Comparison of ENCODE assay signal across 17 mouse cellular contexts in the genomic region with DNA sequence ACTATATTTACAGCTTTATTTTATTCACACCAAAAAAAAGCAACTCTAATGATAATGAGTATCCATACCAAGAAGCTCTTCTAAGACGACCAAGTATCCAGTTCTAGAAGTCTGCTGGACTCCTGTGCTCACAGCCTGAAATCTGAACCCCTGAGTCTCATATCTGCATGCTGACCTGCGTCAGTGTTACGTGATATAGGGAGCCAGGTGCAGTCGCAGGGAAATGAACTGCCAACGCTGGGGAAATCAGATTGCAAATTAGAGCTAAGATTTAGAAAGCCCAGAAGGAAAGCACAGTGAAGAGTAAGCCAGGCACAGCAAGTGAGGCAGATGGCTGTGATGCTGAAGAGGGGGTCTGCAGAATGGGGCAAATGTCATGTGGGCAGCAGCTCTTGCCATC. TPM values are rescaled to one million over a fixed set of nuclear protein-coding genes. Genes with fewer than 3 reads are reported as not detected.
DNase-seq lines count a peak whose midpoint lies in the region; ATAC-seq lines count a peak whose summit lies in the region.
"Had no signal": no experiment of that assay in that cellular context is flagged by ENCODE, and none has a peak within 500 bp of the region (broad histone marks: within the 10 kb centered on the region; RNA-seq: fewer than 3 reads in every experiment).

No protein-coding gene starts in this region.

- intact Hi-C loops in gastrocnemius, postnatal 36 days (cut with DNase I): loop anchor here (5.0 kb wide), 2 partner anchors 47 to 188 kb away; no protein-coding TSS in a partner anchor

- H3K4me3 ChIP-seq in limb, embryonic 11.5 days (ENCODE audit: low read depth, low read length): no peak overlapping the region
- H3K4me3 ChIP-seq in limb, embryonic 10.5 days: no peak overlapping the region
- H3K4me3 ChIP-seq in embryonic facial prominence, embryonic 10.5 days: no peak overlapping the region
- H3K4me3 ChIP-seq: kidney, embryonic 15.5 days; limb, embryonic 15.5 days; liver, embryonic 15.5 days; midbrain, embryonic 10.5 days; stomach, embryonic 15.5 days had no signal

- H3K36me3 ChIP-seq in limb, embryonic 11.5 days (ENCODE audit: control insufficient read depth, insufficient read depth, low read length): no peaks in the 10 kb centered on the region
- H3K36me3 ChIP-seq in limb, embryonic 10.5 days: no peaks in the 10 kb centered on the region
- H3K36me3 ChIP-seq in embryonic facial prominence, embryonic 10.5 days (replicated peaks): no peaks in the 10 kb centered on the region
- H3K36me3 ChIP-seq: kidney, embryonic 15.5 days; limb, embryonic 15.5 days; liver, embryonic 15.5 days; midbrain, embryonic 10.5 days; stomach, embryonic 15.5 days had no signal

- H3K9ac ChIP-seq in limb, embryonic 11.5 days (ENCODE audit: low read length): no peak overlapping the region
- H3K9ac ChIP-seq: kidney, embryonic 15.5 days; limb, embryonic 15.5 days; liver, embryonic 15.5 days; stomach, embryonic 15.5 days had no signal

- no peaks in the 10 kb centered on the region for H3K9me3 ChIP-seq in limb, embryonic 11.5 days (ENCODE audit: control insufficient read depth, low read length)
- H3K9me3 ChIP-seq in limb, embryonic 10.5 days (replicated peaks): no peaks in the 10 kb centered on the region
- no peaks in the 10 kb centered on the region for H3K9me3 ChIP-seq in embryonic facial prominence, embryonic 10.5 days
- H3K9me3 ChIP-seq: kidney, embryonic 15.5 days; limb, embryonic 15.5 days; liver, embryonic 15.5 days; midbrain, embryonic 10.5 days; stomach, embryonic 15.5 days had no signal

- 39% methylated on average over 5 of the region's 5 CpGs for WGBS in limb, embryonic 11.5 days
- WGBS in limb, embryonic 10.5 days: 48% methylated on average over 5 of the region's 5 CpGs
- 47% methylated on average over 5 of the region's 5 CpGs for WGBS in embryonic facial prominence, embryonic 10.5 days

- H3K4me2 ChIP-seq in limb, embryonic 11.5 days (ENCODE audit: low read depth, severe bottlenecking): no peak overlapping the region
- H3K4me2 ChIP-seq: kidney, embryonic 15.5 days; limb, embryonic 15.5 days; liver, embryonic 15.5 days; stomach, embryonic 15.5 days had no signal

- no peak overlapping the region for H3K27ac ChIP-seq in limb, embryonic 11.5 days (replicated peaks; ENCODE audit: low read depth, low read length)
- no peak overlapping the region for H3K27ac ChIP-seq in limb, embryonic 10.5 days
- no peak overlapping the region for H3K27ac ChIP-seq in embryonic facial prominence, embryonic 10.5 days (replicated peaks)
- H3K27ac ChIP-seq: kidney, embryonic 15.5 days; limb, embryonic 15.5 days; liver, embryonic 15.5 days; macrophage; midbrain, embryonic 10.5 days; stomach, embryonic 15.5 days had no signal

- ATAC-seq in limb, embryonic 11.5 days (ENCODE audit: insufficient number of reproducible peaks, low FRiP score, low TSS enrichment, low read depth): no peak
- ATAC-seq: hindbrain, embryonic 16.5 days; intestine, postnatal 0 days had no signal

- H3K27me3 ChIP-seq in limb, embryonic 11.5 days (ENCODE audit: control insufficient read depth, insufficient read depth, low read length): no peaks in the 10 kb centered on the region
- 0 out of 2 replicates have a peak, but pooled peaks cover 6% of the 10 kb centered on the region for H3K27me3 ChIP-seq in limb, embryonic 10.5 days (ENCODE audit: low read depth, poor library complexity, severe bottlenecking)
- no peaks in the 10 kb centered on the region for H3K27me3 ChIP-seq in embryonic facial prominence, embryonic 10.5 days (replicated peaks; ENCODE audit: low read depth, poor library complexity, severe bottlenecking)
- H3K27me3 ChIP-seq: kidney, embryonic 15.5 days; limb, embryonic 15.5 days; liver, embryonic 15.5 days; stomach, embryonic 15.5 days had no signal

- peaks cover 7% of the 10 kb centered on the region; the same call in 1 of the 2 replicates for H3K4me1 ChIP-seq in limb, embryonic 11.5 days (ENCODE audit: control insufficient read depth, insufficient read depth, low read length)
- peaks cover 23% of the 10 kb centered on the region for H3K4me1 ChIP-seq in limb, embryonic 10.5 days
- peaks cover 20% of the 10 kb centered on the region for H3K4me1 ChIP-seq in embryonic facial prominence, embryonic 10.5 days
- H3K4me1 ChIP-seq: liver, embryonic 15.5 days; stomach, embryonic 15.5 days had no signal

- DNase-seq in gastrocnemius, adult 8-10 months (ENCODE audit: low spot score in 2 of 2): peak; percentile 34 to 51
- DNase-seq in gastrocnemius, postnatal 36 days: no peak
- DNase-seq in limb, embryonic 11.5 days (ENCODE audit: low spot score): peak; percentile 27
- no peak for DNase-seq in limb, embryonic 10.5 days (ENCODE audit: low spot score)
- DNase-seq in embryonic facial prominence, embryonic 10.5 days (ENCODE audit: low spot score): peak; percentile 17
- DNase-seq in skeletal muscle tissue, adult 2 months (ENCODE audit: low read depth, low spot score): peak; percentile 90
- DNase-seq in adrenal gland, postnatal 25 days: no peak
- DNase-seq: cerebellum, adult 9-11 months; thymus, adult 2 months had no signal

RNA-seq across cellular contexts. Expression of gene Ddit4l, which starts 57.1 kb away (rescaled TPM):
- total RNA-seq in gastrocnemius, adult 8-10 months (2022): 100 to 1,000 TPM; 186 to 452 (median 250) TPM
- 100 to 1,000 TPM; 128 to 139 TPM for total RNA-seq in gastrocnemius, postnatal 36 days (2021)
- polyA plus RNA-seq in limb, embryonic 11.5 days (2014; fragmentation: Nextera tagmentation; extraction: Ambion mirVana): 6.0 and 8.0 TPM in 2 replicates
- polyA plus RNA-seq in limb, embryonic 10.5 days (2016; fragmentation: Nextera tagmentation; extraction: Ambion mirVana): 3.8 and 6.3 TPM in 2 replicates
- polyA plus RNA-seq in embryonic facial prominence, embryonic 10.5 days (2016; fragmentation: Nextera tagmentation; extraction: Ambion mirVana): 6.7 and 11.2 TPM in 2 replicates
- 0.70 and 1.7 TPM in 2 replicates for total RNA-seq in adrenal gland, postnatal 25 days (2021)
- polyA plus RNA-seq: macrophage had no signal

Comparison
In these comparisons a context has a peak if more than half of its experiments do, and no peak if none do; other contexts are left out.
1. DNase-seq: peak in gastrocnemius, adult 8-10 months (2 of 2), limb, embryonic 11.5 days (single experiment), embryonic facial prominence, embryonic 10.5 days (single experiment) and skeletal muscle tissue, adult 2 months (single experiment); none in gastrocnemius, postnatal 36 days (0 of 2), limb, embryonic 10.5 days (single experiment) and adrenal gland, postnatal 25 days (single experiment).
2. RNA of gene Ddit4l, which starts 57.1 kb away (total RNA-seq): 186 to 452 TPM in gastrocnemius, adult 8-10 months and 128 to 139 TPM in gastrocnemius, postnatal 36 days; 0.70 to 1.7 TPM in adrenal gland, postnatal 25 days; every median in the first group is over 10 times any median in the second.